Mouse (Mus musculus) ES-E14 (cell line): Measurements from ENCODE around the gene Plekhg1. TPM values are rescaled to one million over a fixed set of nuclear protein-coding genes. Genes with fewer than 3 reads are reported as not detected.

Experiments
- DNase-seq: peaks from one replicate; pipeline ENCODE4 v3.0.0-alpha.2; 2013; ENCODE audit warnings: low read depth, low spot score
- H3K27ac ChIP-seq: 2 replicates; pipeline ENCODE4 v1.5.1; 2012; ENCODE audit warnings: low read depth, mild to moderate bottlenecking, low read length, moderate library complexity, mixed read lengths; ENCODE audit not compliant: poor library complexity, insufficient read depth, severe bottlenecking
- H3K36me3 ChIP-seq: 2 replicates; pipeline ENCODE4 v1.6.1; 2012; ENCODE audit warnings: mild to moderate bottlenecking, low read length, moderate library complexity, mixed read lengths; ENCODE audit not compliant: control insufficient read depth, poor library complexity, insufficient read depth, severe bottlenecking
- H3K4me1 ChIP-seq, 2 experiments: fragments of 150-350 bp in 1 of 2; sonication (generic) in 1 of 2; 2 replicates each; pipeline ENCODE4 v1.6.1; 2012; ENCODE audit warnings: low read length in 2 of 2, mild to moderate bottlenecking in 1 of 2, mixed read lengths in 1 of 2; ENCODE audit not compliant: control insufficient read depth in 2 of 2, insufficient read depth in 2 of 2, poor library complexity in 1 of 2
- H3K4me3 ChIP-seq, 2 experiments: fragments of 150-350 bp in 1 of 2; sonication (generic) in 1 of 2; 2 replicates each; pipeline ENCODE4 v1.5.1; 2012; ENCODE audit warnings: low read length in 2 of 2, low read depth in 1 of 2, mild to moderate bottlenecking in 1 of 2, mixed read lengths in 1 of 2; ENCODE audit not compliant: insufficient read depth in 1 of 2, poor library complexity in 1 of 2, severe bottlenecking in 1 of 2
- H3K9ac ChIP-seq: 2 replicates; pipeline ENCODE4 v1.6.1; 2012; ENCODE audit warnings: low read depth, mild to moderate bottlenecking, low read length, mixed read lengths; ENCODE audit not compliant: poor library complexity, insufficient read depth, severe bottlenecking
- H3K9me3 ChIP-seq: fragments of 150-350 bp; sonication (generic); 2 replicates; pipeline ENCODE4 v1.6.1; 2012; ENCODE audit warnings: low read depth, mild to moderate bottlenecking, low read length; ENCODE audit not compliant: control insufficient read depth, insufficient read depth
- CHD2 ChIP-seq: IDR thresholded peaks from 2 replicates; pipeline ENCODE4 v1.6.1; 2014; ENCODE audit warnings: mild to moderate bottlenecking, low read depth, low read length, inconsistent platforms
- HCFC1 ChIP-seq: IDR thresholded peaks from 2 replicates; pipeline ENCODE4 v1.6.1; 2012; ENCODE audit warnings: low read length, inconsistent platforms, borderline replicate concordance; ENCODE audit not compliant: insufficient read depth
- MAFK ChIP-seq: IDR thresholded peaks from 2 replicates; pipeline ENCODE4 v1.6.1; 2014; ENCODE audit warnings: mild to moderate bottlenecking, low read depth, low read length, inconsistent platforms; ENCODE audit not compliant: insufficient read depth
- ZC3H11A ChIP-seq: IDR thresholded peaks from 2 replicates; pipeline ENCODE4 v1.6.1; 2012; ENCODE audit warnings: low read depth, mild to moderate bottlenecking, inconsistent platforms, low read length, borderline replicate concordance
- ZNF384 ChIP-seq: IDR thresholded peaks from 2 replicates; pipeline ENCODE4 v1.6.1; 2012; ENCODE audit warnings: low read depth, low read length, inconsistent platforms
- in situ Hi-C, 2 experiments: fragments of 600-800 bp; cut with MboI; formaldehyde crosslinking; loops; one replicate each; pipeline ENCODE4 v1.15.1; 2025; ENCODE audit warnings: low sequenced_read_pairs in 2 of 2, inconsistent platforms in 1 of 2; ENCODE audit not compliant: unreplicated experiment in 2 of 2
- total RNA-seq: library from RNA; depleted of rRNA; stranded (reverse); fragments of 300-350 nt; gene quantifications from 2 replicates; pipeline ENCODE4 v1.2.3, GENCODE M21; 2012

Gene Plekhg1
- total RNA-seq, 1 experiment = 8.8 TPM

DNA sequence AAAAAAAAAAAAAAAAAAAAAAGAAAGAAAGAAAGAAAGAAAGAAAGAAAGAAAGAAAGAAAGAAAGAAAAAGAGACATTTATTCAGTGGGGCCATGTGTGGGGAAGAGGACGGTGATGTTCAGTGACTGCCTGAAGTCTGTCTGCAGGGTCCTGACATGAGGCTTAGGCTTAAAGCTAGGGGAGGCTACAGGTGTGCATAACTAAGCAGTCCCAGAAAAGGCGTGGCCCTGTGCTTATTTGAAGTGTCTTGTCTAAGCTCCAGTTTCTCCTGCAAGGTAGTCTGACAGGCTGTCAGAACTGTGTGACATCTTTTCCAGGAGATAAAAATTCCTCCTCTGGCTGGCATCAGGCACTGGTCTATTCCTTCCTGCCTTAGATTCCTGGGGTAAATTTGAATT lies 37.6 kb upstream of the Plekhg1 start:
- Histone ChIP-seq H3K9me3 (no peaks in the 10 kb centered on the region), H3K9ac (no peak overlapping the region), H3K4me1 (no peaks in the 10 kb centered on the region), H3K27ac (no peak overlapping the region), H3K4me3 (no peak overlapping the region), H3K36me3 (no peaks in the 10 kb centered on the region)
- in situ Hi-C loops = no loop called here
- no peak for DNase-seq
- TF ChIP-seq CHD2 (no peak), MAFK (no peak)

DNA sequence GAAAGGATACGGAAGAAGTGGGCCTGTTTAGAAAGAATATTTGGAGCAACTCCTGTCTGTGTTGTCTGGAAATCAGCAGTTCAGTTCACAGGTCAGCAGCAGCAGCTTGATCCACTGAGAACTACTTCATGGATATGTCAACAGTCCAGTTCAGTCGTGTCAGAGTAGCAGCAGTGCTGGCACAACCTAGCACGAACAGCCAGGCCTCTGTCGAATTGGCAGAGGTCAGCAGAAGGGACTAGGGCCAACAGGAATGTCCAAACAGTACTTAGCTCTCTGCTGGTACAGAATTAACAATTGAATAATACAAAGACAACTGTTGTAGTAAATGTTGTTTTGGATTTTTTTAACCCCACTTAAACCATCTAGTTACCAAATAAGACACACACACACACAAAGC lies 33.9 kb upstream of the Plekhg1 start:
- no peak overlapping the region for H3K9ac ChIP-seq
- no peaks in the 10 kb centered on the region for H3K36me3 ChIP-seq
- DNase-seq = no peak
- H3K4me1 ChIP-seq = no peaks in the 10 kb centered on the region
- no peak overlapping the region for H3K27ac ChIP-seq
- TF ChIP-seq MAFK (no peak), ZNF384 (no peak), ZC3H11A (no peak), HCFC1 (no peak), CHD2 (no peak)
- no peak overlapping the region for H3K4me3 ChIP-seq
- in situ Hi-C loops = no loop called here
- no peaks in the 10 kb centered on the region for H3K9me3 ChIP-seq

DNA sequence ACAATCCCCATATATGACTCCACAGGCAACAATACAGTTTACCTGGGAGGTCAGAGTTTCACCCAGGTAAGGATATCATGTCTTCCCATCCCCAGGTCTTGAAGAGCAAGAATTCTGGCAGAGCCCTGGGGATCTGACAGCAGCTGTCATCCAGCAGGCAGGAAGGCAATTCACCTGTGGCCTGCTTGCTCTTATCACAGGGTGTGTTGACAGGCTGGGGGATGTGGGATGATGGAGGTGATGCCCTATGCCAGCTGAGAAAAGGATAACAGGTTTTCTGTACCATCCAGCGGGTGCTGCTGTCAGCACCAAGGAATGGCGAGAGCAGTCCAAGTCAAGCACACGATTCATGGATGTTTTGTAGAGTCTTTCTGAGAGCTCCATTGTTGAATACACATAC lies 30.1 kb upstream of the Plekhg1 start:
- H3K4me1 ChIP-seq = no peaks in the 10 kb centered on the region
- no peak overlapping the region for H3K4me3 ChIP-seq
- no peaks in the 10 kb centered on the region for H3K9me3 ChIP-seq
- in situ Hi-C loops = no loop called here
- no peaks in the 10 kb centered on the region for H3K36me3 ChIP-seq
- DNase-seq = no peak
- no peak overlapping the region for H3K27ac ChIP-seq
- TF ChIP-seq ZC3H11A (no peak), CHD2 (no peak), HCFC1 (no peak), ZNF384 (no peak), MAFK (no peak)
- no peak overlapping the region for H3K9ac ChIP-seq

- in situ Hi-C loops = no loop called here
- no peak overlapping the region for H3K27ac ChIP-seq
Observed at GRCm38 (mm10) chr10:3715302-3715943, 24.7 kb upstream of the Plekhg1 start.

More at GRCm38 (mm10) chr10:3715302-3715943, 24.7 kb upstream of the Plekhg1 start:
- no peak for DNase-seq
- TF ChIP-seq MAFK (no peak), CHD2 (no peak), ZC3H11A (no peak), ZNF384 (no peak), HCFC1 (no peak)
- no peaks in the 10 kb centered on the region for H3K9me3 ChIP-seq
- no peak overlapping the region for H3K9ac ChIP-seq
- no peak overlapping the region for H3K4me3 ChIP-seq
- H3K36me3 ChIP-seq = no peaks in the 10 kb centered on the region
- H3K4me1 ChIP-seq = no peaks in the 10 kb centered on the region
